ENCODE assay signal across 8 mouse cellular contexts in genomic region chr9:44379862-44380261, GRCm38 (mm10). TPM values are rescaled to one million over a fixed set of nuclear protein-coding genes. Genes with fewer than 3 reads are reported as not detected.
DNase-seq lines count a peak whose midpoint lies in the region; ATAC-seq and TF ChIP-seq lines count a peak whose summit lies in the region.

No protein-coding gene starts in this region.

- TF ChIP-seq POLR2A in thymus, adult 2 months (IDR thresholded peaks at IDR 0.05; ENCODE audit: control insufficient read depth, extremely low read depth, insufficient read depth, low read length, poor library complexity), result no peak

- peak overlapping the region; percentile 95 for H3K9ac ChIP-seq in heart, embryonic 11.5 days (ENCODE audit: low read depth, low read length)
- H3K9ac ChIP-seq in intestine, embryonic 15.5 days, result peak overlapping the region; percentile 83
- peak overlapping the region; percentile 89 for H3K9ac ChIP-seq in neural tube, embryonic 12.5 days

- TF ChIP-seq CTCF in thymus, adult 2 months (IDR thresholded peaks at IDR 0.05; ENCODE audit: borderline replicate concordance, control insufficient read depth, extremely low read depth, insufficient read depth, low read length, poor library complexity), result 0 out of 2 replicates have a peak, but pooled peaks have one; percentile 25

- WGBS in heart, embryonic 11.5 days (ENCODE audit: insufficient replicate concordance), result 5% methylated on average over 15 of the region's 15 CpGs
- WGBS in thymus, adult 2 months, result 5% methylated on average over 15 of the region's 15 CpGs
- 5% methylated on average over 15 of the region's 15 CpGs for WGBS in intestine, embryonic 15.5 days
- 12% methylated on average over 15 of the region's 15 CpGs for WGBS in neural tube, embryonic 12.5 days

- peaks cover 14% of the 10 kb centered on the region for H3K4me1 ChIP-seq in heart, embryonic 11.5 days (ENCODE audit: control insufficient read depth, insufficient read depth, low read length)
- H3K4me1 ChIP-seq in thymus, adult 2 months (replicated peaks; ENCODE audit: control insufficient read depth, insufficient read depth, low read length), result peaks cover 12% of the 10 kb centered on the region
- peaks cover 14% of the 10 kb centered on the region for H3K4me1 ChIP-seq in intestine, embryonic 15.5 days (replicated peaks)
- peaks cover 21% of the 10 kb centered on the region for H3K4me1 ChIP-seq in neural tube, embryonic 12.5 days

- H3K4me3 ChIP-seq in heart, embryonic 11.5 days (ENCODE audit: low read depth, low read length), result peak overlapping the region; percentile 89
- H3K4me3 ChIP-seq in thymus, adult 2 months (ENCODE audit: control insufficient read depth, insufficient read depth, low read length), result peak overlapping the region; percentile 66
- peak overlapping the region; percentile 75 for H3K4me3 ChIP-seq in intestine, embryonic 15.5 days (replicated peaks)
- H3K4me3 ChIP-seq in neural tube, embryonic 12.5 days, result peak overlapping the region; percentile 88

- H3K4me2 ChIP-seq in heart, embryonic 11.5 days, result peak overlapping the region; percentile 72
- H3K4me2 ChIP-seq in intestine, embryonic 15.5 days (replicated peaks), result peak overlapping the region; percentile 87
- H3K4me2 ChIP-seq in neural tube, embryonic 12.5 days (replicated peaks), result peak overlapping the region; percentile 89

- no peak; the same call in 1 of the 2 replicates for ATAC-seq in heart, embryonic 11.5 days (replicated peaks; ENCODE audit: insufficient number of reproducible peaks, low FRiP score, low TSS enrichment)
- ATAC-seq in intestine, embryonic 15.5 days, result peak; percentile 26
- ATAC-seq in neural tube, embryonic 12.5 days (ENCODE audit: low FRiP score, low read depth), result peak; percentile 38

- H3K9me3 ChIP-seq in heart, embryonic 11.5 days (replicated peaks; ENCODE audit: control insufficient read depth, low read length), result no peaks in the 10 kb centered on the region
- no peaks in the 10 kb centered on the region for H3K9me3 ChIP-seq in intestine, embryonic 15.5 days
- H3K9me3 ChIP-seq in neural tube, embryonic 12.5 days, result no peaks in the 10 kb centered on the region

- no peaks in the 10 kb centered on the region for H3K27me3 ChIP-seq in heart, embryonic 11.5 days (ENCODE audit: control insufficient read depth, insufficient read depth, low read length)
- no peaks in the 10 kb centered on the region for H3K27me3 ChIP-seq in thymus, adult 2 months (ENCODE audit: control insufficient read depth, insufficient read depth, low read length)
- H3K27me3 ChIP-seq in intestine, embryonic 15.5 days (replicated peaks), result no peaks in the 10 kb centered on the region
- no peaks in the 10 kb centered on the region for H3K27me3 ChIP-seq in neural tube, embryonic 12.5 days (replicated peaks)

- DNase-seq in heart, adult 18-20 months, result no peak
- DNase-seq in thymus, adult 2 months, result no peak
- no peak for DNase-seq in thymus, postnatal 4 days
- DNase-seq in adrenal gland, postnatal 4 days (ENCODE audit: low spot score in 2 of 2), result no peak
- DNase-seq in lung, postnatal 25 days (ENCODE audit: low spot score), result no peak

- peak overlapping the region; percentile 83 for H3K27ac ChIP-seq in heart, embryonic 11.5 days (ENCODE audit: low read depth, low read length)
- H3K27ac ChIP-seq in thymus, adult 2 months (ENCODE audit: control insufficient read depth, insufficient read depth, low read length), result no peak overlapping the region
- H3K27ac ChIP-seq in intestine, embryonic 15.5 days, result peak overlapping the region; percentile 86
- peak overlapping the region; percentile 54 for H3K27ac ChIP-seq in neural tube, embryonic 12.5 days

- H3K36me3 ChIP-seq in heart, embryonic 11.5 days (ENCODE audit: control insufficient read depth, insufficient read depth, low read length), result peaks cover 23% of the 10 kb centered on the region
- H3K36me3 ChIP-seq in thymus, adult 2 months (ENCODE audit: control insufficient read depth, insufficient read depth, low read length), result peaks cover 17% of the 10 kb centered on the region
- peaks cover 24% of the 10 kb centered on the region for H3K36me3 ChIP-seq in intestine, embryonic 15.5 days
- H3K36me3 ChIP-seq in neural tube, embryonic 12.5 days, result peaks cover 39% of the 10 kb centered on the region

RNA-seq across cellular contexts. Expression of gene Hyou1, which starts 0.6 kb away (rescaled TPM):
- 18.2 and 19.4 TPM in 2 replicates for polyA plus RNA-seq in heart, embryonic 11.5 days (2014; fragmentation: Nextera tagmentation; extraction: Ambion mirVana)
- 10 to 100 TPM; 46.6 to 65.5 TPM for total RNA-seq in heart, adult 18-20 months (2021)
- 74.4 and 75.5 TPM in 2 replicates for polyA plus RNA-seq in thymus, adult 2 months (2012; rRNA removed)
- 38.8 and 43.6 TPM in 2 replicates for polyA plus RNA-seq in intestine, embryonic 15.5 days (2015; fragmentation: Nextera tagmentation; extraction: Ambion mirVana)
- polyA plus RNA-seq in neural tube, embryonic 12.5 days (2016; fragmentation: Nextera tagmentation; extraction: Ambion mirVana), result 31.0 and 33.0 TPM in 2 replicates
- 100 to 1,000 TPM; 125 to 126 TPM for total RNA-seq in adrenal gland, postnatal 4 days (2021)

RNA-seq across cellular contexts. Expression of gene Slc37a4, which starts 16.8 kb away (rescaled TPM):
- 31.1 and 31.5 TPM in 2 replicates for polyA plus RNA-seq in heart, embryonic 11.5 days (2014; fragmentation: Nextera tagmentation; extraction: Ambion mirVana)
- 10 to 100 TPM; 17.8 to 20.3 TPM for total RNA-seq in heart, adult 18-20 months (2021)
- polyA plus RNA-seq in thymus, adult 2 months (2012; rRNA removed), result 22.4 and 32.9 TPM in 2 replicates
- polyA plus RNA-seq in intestine, embryonic 15.5 days (2015; fragmentation: Nextera tagmentation; extraction: Ambion mirVana), result 51.7 and 59.2 TPM in 2 replicates
- polyA plus RNA-seq in neural tube, embryonic 12.5 days (2016; fragmentation: Nextera tagmentation; extraction: Ambion mirVana), result 44.1 and 45.5 TPM in 2 replicates
- total RNA-seq in adrenal gland, postnatal 4 days (2021), result 10 to 100 TPM; 36.0 to 37.4 TPM

RNA-seq across cellular contexts. Expression of gene Vps11, which starts 18.4 kb away (rescaled TPM):
- 15.1 and 19.8 TPM in 2 replicates for polyA plus RNA-seq in heart, embryonic 11.5 days (2014; fragmentation: Nextera tagmentation; extraction: Ambion mirVana)
- 10 to 100 TPM; 14.4 to 18.3 TPM for total RNA-seq in heart, adult 18-20 months (2021)
- 37.9 and 40.8 TPM in 2 replicates for polyA plus RNA-seq in thymus, adult 2 months (2012; rRNA removed)
- 28.9 and 30.3 TPM in 2 replicates for polyA plus RNA-seq in intestine, embryonic 15.5 days (2015; fragmentation: Nextera tagmentation; extraction: Ambion mirVana)
- polyA plus RNA-seq in neural tube, embryonic 12.5 days (2016; fragmentation: Nextera tagmentation; extraction: Ambion mirVana), result 36.9 and 37.8 TPM in 2 replicates
- 10 to 100 TPM; 65.2 to 73.1 TPM for total RNA-seq in adrenal gland, postnatal 4 days (2021)

RNA-seq across cellular contexts. Expression of gene Rps25, which starts 27.1 kb away (rescaled TPM):
- polyA plus RNA-seq in heart, embryonic 11.5 days (2014; fragmentation: Nextera tagmentation; extraction: Ambion mirVana), result 1,538 and 1,582 TPM in 2 replicates
- 100 to 1,000 TPM; 788 to 877 TPM for total RNA-seq in heart, adult 18-20 months (2021)
- polyA plus RNA-seq in thymus, adult 2 months (2012; rRNA removed), result 220 and 258 TPM in 2 replicates
- 2,026 and 2,084 TPM in 2 replicates for polyA plus RNA-seq in intestine, embryonic 15.5 days (2015; fragmentation: Nextera tagmentation; extraction: Ambion mirVana)
- 1,233 and 1,284 TPM in 2 replicates for polyA plus RNA-seq in neural tube, embryonic 12.5 days (2016; fragmentation: Nextera tagmentation; extraction: Ambion mirVana)
- 1,000 to 10,000 TPM; 1,559 to 1,677 TPM for total RNA-seq in adrenal gland, postnatal 4 days (2021)

RNA-seq across cellular contexts. Expression of gene Trappc4, which starts 27.5 kb away (rescaled TPM):
- polyA plus RNA-seq in heart, embryonic 11.5 days (2014; fragmentation: Nextera tagmentation; extraction: Ambion mirVana), result 76.8 and 79.1 TPM in 2 replicates
- 10 to 100 TPM; 42.0 to 43.6 TPM for total RNA-seq in heart, adult 18-20 months (2021)
- 49.1 and 57.4 TPM in 2 replicates for polyA plus RNA-seq in thymus, adult 2 months (2012; rRNA removed)
- polyA plus RNA-seq in intestine, embryonic 15.5 days (2015; fragmentation: Nextera tagmentation; extraction: Ambion mirVana), result 122 and 123 TPM in 2 replicates
- 266 and 275 TPM in 2 replicates for polyA plus RNA-seq in neural tube, embryonic 12.5 days (2016; fragmentation: Nextera tagmentation; extraction: Ambion mirVana)
- total RNA-seq in adrenal gland, postnatal 4 days (2021), result 10 to 100 TPM; 70.5 to 75.0 TPM
